Mouse (Mus musculus) CH12.LX (cell line): ENCODE measurements around the gene Armc6. TPM values are rescaled to one million over a fixed set of nuclear protein-coding genes. Genes with fewer than 3 reads are reported as not detected.

Experiments used
- DNase-seq: peaks from one replicate; pipeline ENCODE4 v3.0.0-alpha.2; 2013; ENCODE audit errors: extremely low read depth
- H3K27ac ChIP-seq: 2 replicates; pipeline ENCODE4 v1.5.1; 2012; ENCODE audit warnings: low read depth, mild to moderate bottlenecking, control low read depth, moderate library complexity; ENCODE audit not compliant: insufficient read depth
- H3K27me3 ChIP-seq: replicated peaks from 2 replicates; pipeline ENCODE3; 2012; ENCODE audit warnings: inconsistent platforms
- H3K36me3 ChIP-seq, 2 experiments: replicated peaks in 1 of 2; 2 replicates each; pipeline versions ENCODE3 to v1.6.1; 2012; ENCODE audit warnings: inconsistent platforms in 1 of 2, low read length in 1 of 2, mild to moderate bottlenecking in 1 of 2, mixed read lengths in 1 of 2, moderate library complexity in 1 of 2; ENCODE audit not compliant: control insufficient read depth in 1 of 2, insufficient read depth in 1 of 2
- H3K4me1 ChIP-seq, 2 experiments: 2 replicates each; pipeline ENCODE4 v1.6.1; 2012; ENCODE audit warnings: inconsistent platforms in 1 of 2, moderate library complexity in 1 of 2; ENCODE audit not compliant: insufficient read depth in 2 of 2, control insufficient read depth in 1 of 2
- H3K4me2 ChIP-seq: 2 replicates; pipeline ENCODE4 v1.6.1; 2012; ENCODE audit warnings: low read depth, mild to moderate bottlenecking, control low read depth; ENCODE audit not compliant: poor library complexity, insufficient read depth, severe bottlenecking
- H3K4me3 ChIP-seq, 3 experiments: fragments of 150-350 bp in 1 of 3; sonication (generic) in 1 of 3; replicated peaks in 1 of 3; 2 replicates each; pipeline versions ENCODE3 to v1.5.1; 2011 to 2012; ENCODE audit warnings: low read depth in 2 of 3, low read length in 2 of 3, mild to moderate bottlenecking in 2 of 3, moderate library complexity in 2 of 3, control low read depth in 1 of 3, improper control_type of control experiment in 1 of 3, inconsistent platforms in 1 of 3, mixed read lengths in 1 of 3; ENCODE audit not compliant: poor library complexity in 1 of 3
- H3K79me2 ChIP-seq: replicated peaks from 2 replicates; pipeline ENCODE4 v1.6.1; 2012; ENCODE audit warnings: mild to moderate bottlenecking, moderate library complexity; ENCODE audit not compliant: control insufficient read depth, poor library complexity, insufficient read depth, severe bottlenecking; ENCODE audit errors: extremely low read depth
- H3K9ac ChIP-seq: 2 replicates; pipeline ENCODE4 v1.6.1; 2012; ENCODE audit warnings: low read depth, mild to moderate bottlenecking, control low read depth, moderate library complexity; ENCODE audit not compliant: insufficient read depth
- H3K9me3 ChIP-seq: replicated peaks from 2 replicates; pipeline ENCODE3; 2012; ENCODE audit warnings: low read length, inconsistent platforms, mixed read lengths
- BHLHE40 ChIP-seq: IDR thresholded peaks from 2 replicates; pipeline ENCODE4 v1.6.1; 2011; ENCODE audit warnings: mild to moderate bottlenecking, low read depth, low read length, improper control_type of control experiment
- CHD2 ChIP-seq: IDR thresholded peaks from 2 replicates; pipeline ENCODE4 v1.6.1; 2011; ENCODE audit warnings: low read length, improper control_type of control experiment
- CTCF ChIP-seq, 2 experiments: IDR thresholded peaks in 1 of 2; conservative IDR thresholded peaks in 1 of 2; 2 replicates each; pipeline ENCODE4 v1.5.1; 2011 to 2012; ENCODE audit warnings: low read depth in 2 of 2, low read length in 2 of 2, improper control_type of control experiment in 1 of 2, inconsistent platforms in 1 of 2, mild to moderate bottlenecking in 1 of 2, moderate library complexity in 1 of 2
- ELF1 ChIP-seq: IDR thresholded peaks from 2 replicates; pipeline ENCODE4 v1.6.1; 2014; ENCODE audit warnings: low read depth, mild to moderate bottlenecking, inconsistent platforms, low read length, improper control_type of control experiment
- IRF4 ChIP-seq: IDR thresholded peaks from 2 replicates; pipeline ENCODE4 v1.6.1; 2014; ENCODE audit warnings: low read depth, mild to moderate bottlenecking, inconsistent platforms, low read length, improper control_type of control experiment
- JUND ChIP-seq: conservative IDR thresholded peaks from 2 replicates; pipeline ENCODE4 v1.6.1; 2011; ENCODE audit warnings: low read depth, low read length, improper control_type of control experiment
- KAT2A ChIP-seq: IDR thresholded peaks from 2 replicates; pipeline ENCODE4 v1.6.1; 2012; ENCODE audit warnings: low read length, improper control_type of control experiment, inconsistent platforms; ENCODE audit not compliant: insufficient replicate concordance
- MAFK ChIP-seq: IDR thresholded peaks from 2 replicates; pipeline ENCODE4 v1.6.1; 2011; ENCODE audit warnings: low read length, improper control_type of control experiment; ENCODE audit not compliant: insufficient replicate concordance
- MAX ChIP-seq: IDR thresholded peaks from 2 replicates; pipeline ENCODE4 v1.6.1; 2011; ENCODE audit warnings: low read length, improper control_type of control experiment
- MAZ ChIP-seq: IDR thresholded peaks from 2 replicates; pipeline ENCODE4 v1.6.1; 2012; ENCODE audit warnings: low read depth, mild to moderate bottlenecking, inconsistent platforms, low read length, improper control_type of control experiment, moderate library complexity
- MXI1 ChIP-seq: IDR thresholded peaks from 2 replicates; pipeline ENCODE4 v1.6.1; 2011; ENCODE audit warnings: mild to moderate bottlenecking, low read depth, low read length, improper control_type of control experiment
- NELFE ChIP-seq: IDR thresholded peaks from 2 replicates; pipeline ENCODE4 v1.6.1; 2011; ENCODE audit warnings: low read depth, low read length, improper control_type of control experiment
- POLR2A ChIP-seq: IDR thresholded peaks from 2 replicates; pipeline ENCODE4 v1.6.1; 2011; ENCODE audit warnings: low read depth, mild to moderate bottlenecking, improper control_type of control experiment, low read length
- POLR2AphosphoS2 ChIP-seq: IDR thresholded peaks from 2 replicates; pipeline ENCODE4 v1.6.1; 2011; ENCODE audit warnings: low read depth, low read length, improper control_type of control experiment
- RAD21 ChIP-seq: IDR thresholded peaks from 2 replicates; pipeline ENCODE4 v1.6.1; 2011; ENCODE audit warnings: low read depth, mild to moderate bottlenecking, low read length, improper control_type of control experiment, moderate library complexity
- SIN3A ChIP-seq: IDR thresholded peaks from 2 replicates; pipeline ENCODE4 v1.6.1; 2012; ENCODE audit warnings: low read length, improper control_type of control experiment, inconsistent platforms
- UBTF ChIP-seq: IDR thresholded peaks from 2 replicates; pipeline ENCODE4 v1.6.1; 2012; ENCODE audit warnings: low read depth, mild to moderate bottlenecking, inconsistent platforms, low read length, improper control_type of control experiment, moderate library complexity
- USF1 ChIP-seq: IDR thresholded peaks from 2 replicates; pipeline ENCODE4 v1.6.1; 2014; ENCODE audit warnings: low read depth, mild to moderate bottlenecking, inconsistent platforms, low read length, improper control_type of control experiment
- ZKSCAN1 ChIP-seq: IDR thresholded peaks from 2 replicates; pipeline ENCODE4 v1.6.1; 2012; ENCODE audit warnings: low read depth, inconsistent platforms, low read length, improper control_type of control experiment, borderline replicate concordance
- ZMIZ1 ChIP-seq: IDR thresholded peaks from 2 replicates; pipeline ENCODE4 v1.6.1; 2012; ENCODE audit warnings: low read depth, mild to moderate bottlenecking, inconsistent platforms, low read length, improper control_type of control experiment
- ZNF384 ChIP-seq: IDR thresholded peaks from 2 replicates; pipeline ENCODE4 v1.6.1; 2012; ENCODE audit warnings: low read depth, low read length, improper control_type of control experiment, inconsistent platforms
- dilution Hi-C: fragments of 300-500 bp; cut with MboI; formaldehyde crosslinking; loops from 2 replicates; pipeline ENCODE4 v1.14.3; 2020; ENCODE audit warnings: low sequenced_read_pairs; ENCODE audit not compliant: extremely low pct_unique_long_range_greater_than_20kb, extremely low pct_ligation_motif_present
- in situ Hi-C: fragments of 300-500 bp; cut with MboI; formaldehyde crosslinking; loops from 3 replicates; pipeline ENCODE4 v1.14.3; 2019; ENCODE audit warnings: low sequenced_read_pairs, low pct_ligation_motif_present, low pct_unique_long_range_greater_than_20kb, mixed read lengths
- polyA plus RNA-seq: library from polyadenylated mRNA; unstranded; fragments of >175 nt; gene quantifications from 2 replicates; pipeline ENCODE4 v1.2.1, GENCODE M21; 2012; ENCODE audit warnings: low read depth; ENCODE audit not compliant: insufficient read length
- total RNA-seq, 2 experiments: library from RNA; depleted of rRNA; stranded (reverse); fragments of 300-350 nt in 1 of 2; fragments of >200 nt in 1 of 2; gene quantifications; 2 replicates each; pipeline ENCODE4 v1.2.3; 2012 to 2014

Gene Armc6
- total and polyA plus RNA-seq, 3 experiments: 20.0 to 31.1 (median 23.7) TPM

DNA sequence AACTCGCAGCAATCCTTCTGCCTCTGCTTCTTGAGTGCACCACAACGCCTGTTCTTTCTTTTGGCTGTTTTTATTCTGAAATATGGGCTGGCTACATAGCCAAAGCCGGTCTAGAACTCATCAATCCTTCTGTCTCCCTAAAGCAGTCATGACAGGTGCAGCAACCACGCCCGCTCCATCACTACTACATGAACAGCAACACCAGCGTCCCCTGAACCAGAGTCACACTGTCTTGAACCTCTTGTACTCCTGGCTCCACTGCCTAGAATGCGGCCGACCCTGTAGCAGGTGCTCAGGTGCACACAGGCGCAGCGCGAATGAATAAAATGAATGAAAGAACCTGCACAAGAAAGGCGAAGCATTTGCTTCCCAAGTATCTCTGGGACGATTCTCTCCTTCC, 660 bp downstream of the Armc6 start:
- TF ChIP-seq POLR2AphosphoS2 (no peak), UBTF (no peak), MAFK (no peak), ZMIZ1 (no peak)
- H3K79me2 ChIP-seq: peaks cover 6% of the 10 kb centered on the region
- peaks cover 29 to 57% of the 10 kb centered on the region in 2 experiments for H3K36me3 ChIP-seq
- peak overlapping the region; percentile 87 for H3K4me2 ChIP-seq
- H3K4me1 ChIP-seq: peaks cover 3 to 32% of the 10 kb centered on the region in 2 experiments
- H3K9me3 ChIP-seq: no peaks in the 10 kb centered on the region
- peak overlapping the region; percentile 69 for H3K9ac ChIP-seq
- DNase-seq: no peak
- H3K27me3 ChIP-seq: no peaks in the 10 kb centered on the region
- H3K27ac ChIP-seq: no peak overlapping the region
- dilution Hi-C loops: no loop called here
- in situ Hi-C loops: no loop called here
- H3K4me3 ChIP-seq: peak overlapping the region; percentile 68 to 77 (median 72)

DNA sequence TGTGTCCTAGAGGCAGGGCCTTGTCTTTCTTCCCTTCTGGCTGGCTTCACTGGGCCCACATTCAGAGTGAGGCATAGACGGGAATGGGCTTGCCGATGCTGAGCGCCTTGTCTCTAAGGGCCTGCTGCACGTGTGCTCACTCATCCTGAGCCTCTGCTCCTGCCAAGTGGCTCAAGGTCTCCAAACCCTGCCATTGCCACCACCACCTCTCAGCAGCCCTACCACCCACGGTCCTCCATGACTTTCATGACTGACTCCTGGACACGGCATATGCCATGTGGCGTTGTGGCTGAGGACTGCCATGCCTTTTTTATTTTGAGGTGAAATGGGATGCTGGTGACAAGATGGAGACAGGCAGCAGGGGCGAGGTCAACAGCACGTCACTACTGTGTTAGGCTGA, 3.4 kb downstream of the Armc6 start:
- no peak for DNase-seq
- Histone ChIP-seq H3K27me3 (no peaks in the 10 kb centered on the region), H3K27ac (no peak overlapping the region), H3K9me3 (no peaks in the 10 kb centered on the region), H3K4me2 (no peak overlapping the region), H3K4me3 (no peak overlapping the region), H3K36me3 (peaks cover 10 to 47% of the 10 kb centered on the region in 2 experiments), H3K9ac (no peak overlapping the region), H3K79me2 (peaks cover 5% of the 10 kb centered on the region), H3K4me1 (peaks cover 3 to 22% of the 10 kb centered on the region in 2 experiments)
- dilution Hi-C loops (no loop called here), in situ Hi-C loops (no loop called here)
- TF ChIP-seq MAFK (no peak), ZKSCAN1 (no peak), RAD21 (no peak), MAZ (no peak), JUND (no peak), POLR2A (no peak), SIN3A (no peak), KAT2A (no peak), NELFE (no peak), IRF4 (no peak), CHD2 (no peak), CTCF (conservative IDR thresholded peaks at IDR 0.05 in 1 of 2, IDR thresholded peaks at IDR 0.05 in 1 of 2; ENCODE audit: low read depth in 2 of 2, low read length in 2 of 2) (no peak), USF1 (no peak), BHLHE40 (no peak), ELF1 (no peak), MAX (no peak), ZNF384 (no peak), MXI1 (no peak)
